Mouse (Mus musculus) forebrain, embryonic 13.5 days (tissue): ENCODE measurements around the gene Dhrs1. TPM values are rescaled to one million over a fixed set of nuclear protein-coding genes. Genes with fewer than 3 reads are reported as not detected.
A peak's percentile ranks its signal among the peaks of the same experiment; 100 is the strongest.

Source experiments
- ATAC-seq: fragments of 200-750 bp; cut with Nextera tagmentation; 2 replicates; pipeline ENCODE4 v1.8.0; 2017
- H3K27ac ChIP-seq: fragments of 300-500 bp; sonication (generic); 2 replicates; pipeline ENCODE4 v1.5.1; 2015; ENCODE audit warnings: inconsistent platforms, mild to moderate bottlenecking, moderate library complexity
- H3K27me3 ChIP-seq: fragments of 300-500 bp; sonication (generic); 2 replicates; pipeline ENCODE4 v1.6.1; 2015; ENCODE audit warnings: mild to moderate bottlenecking, inconsistent platforms
- H3K36me3 ChIP-seq: fragments of 300-500 bp; sonication (generic); 2 replicates; pipeline ENCODE4 v1.6.1; 2015; ENCODE audit warnings: mild to moderate bottlenecking, inconsistent platforms; ENCODE audit not compliant: poor library complexity, severe bottlenecking
- H3K4me1 ChIP-seq: fragments of 300-500 bp; sonication (generic); 2 replicates; pipeline ENCODE4 v1.6.1; 2015; ENCODE audit warnings: inconsistent platforms
- H3K4me2 ChIP-seq: fragments of 300-500 bp; sonication (generic); 2 replicates; pipeline ENCODE4 v1.6.1; 2015; ENCODE audit warnings: inconsistent platforms, mild to moderate bottlenecking, moderate library complexity
- H3K4me3 ChIP-seq: fragments of 300-500 bp; sonication (generic); 2 replicates; pipeline ENCODE4 v1.5.1; 2015; ENCODE audit warnings: mild to moderate bottlenecking, inconsistent platforms
- H3K9ac ChIP-seq: fragments of 300-500 bp; sonication (generic); 2 replicates; pipeline ENCODE4 v1.6.1; 2015; ENCODE audit warnings: mild to moderate bottlenecking, inconsistent platforms
- H3K9me3 ChIP-seq: fragments of 300-500 bp; sonication (generic); replicated peaks from 2 replicates; pipeline ENCODE4 v1.6.1; 2016; ENCODE audit warnings: inconsistent platforms
- WGBS: fragments of 180-500 bp; shearing (Covaris S2); methylation state at CpG from one replicate; pipeline ENCODE4 v1.1.7; 2015; 5-methylcytosine and 5-hydroxymethylcytosine counted together
- polyA plus RNA-seq: library from polyadenylated mRNA; unstranded; fragments of >200 nt; fragmentation: Nextera tagmentation; extraction: Ambion mirVana; gene quantifications from 2 replicates; pipeline ENCODE4 v1.2.1, GENCODE M21; 2015

Dhrs1 gene
- polyA plus RNA-seq, 1 experiment from 2014 or later: 78.8 TPM

DNA sequence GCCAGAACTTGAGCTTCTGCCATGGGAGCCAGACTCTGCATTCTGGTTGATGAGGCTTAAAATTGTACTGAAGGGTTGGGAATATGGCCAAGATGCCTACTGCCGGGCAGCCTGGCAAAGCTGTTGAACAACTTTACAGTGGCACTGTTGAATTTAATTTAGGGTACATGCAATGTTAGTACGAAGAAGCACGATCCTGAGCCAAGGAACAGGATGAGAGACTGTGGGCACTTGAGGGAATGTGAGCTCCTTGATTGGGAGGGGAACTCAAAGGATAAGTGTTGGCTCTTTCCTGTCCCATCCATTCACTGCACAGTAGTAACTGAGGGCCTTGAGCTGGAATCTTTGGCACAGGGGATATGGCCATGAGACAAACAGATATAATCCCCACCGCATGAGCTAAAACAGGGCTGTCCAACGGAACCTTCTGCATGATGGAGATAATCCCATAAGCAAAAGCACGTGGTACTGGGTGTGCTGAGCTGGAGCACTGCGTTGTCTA lies 14.9 kb downstream of the Dhrs1 start:
- no peaks in the 10 kb centered on the region for H3K27me3 ChIP-seq

DNA sequence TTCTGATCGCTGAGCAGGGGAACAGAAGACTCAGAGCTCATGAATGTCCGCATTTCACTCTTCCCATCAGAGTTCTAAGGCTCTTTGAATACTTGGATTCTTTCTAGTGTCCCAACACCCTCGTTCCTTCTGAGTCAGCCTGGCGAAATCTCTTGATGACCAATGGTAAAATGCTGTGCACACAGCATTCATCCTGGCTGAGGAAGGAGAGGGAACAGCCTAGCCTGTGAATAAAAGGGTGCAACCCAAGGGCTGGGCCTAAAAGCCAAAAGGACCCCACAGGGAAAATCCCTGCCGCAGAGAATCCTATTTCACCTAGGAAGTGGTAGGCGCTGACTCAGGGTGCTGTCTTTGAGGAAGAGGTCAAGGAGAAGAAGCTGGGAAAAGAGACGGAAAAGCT lies 15.4 kb downstream of the Dhrs1 start:
- 72% methylated on average over 7 of the region's 7 CpGs for WGBS
- H3K4me1 ChIP-seq: no peaks in the 10 kb centered on the region
- H3K27ac ChIP-seq: no peak overlapping the region
- no peaks in the 10 kb centered on the region for H3K9me3 ChIP-seq
- no peak overlapping the region for H3K9ac ChIP-seq
- H3K27me3 ChIP-seq: no peaks in the 10 kb centered on the region
- H3K4me3 ChIP-seq: no peak overlapping the region
- no peaks in the 10 kb centered on the region for H3K36me3 ChIP-seq
- no peak overlapping the region for H3K4me2 ChIP-seq
- no peak for ATAC-seq

More for the DNA sequence above, 14.9 kb downstream of the Dhrs1 start:
- Histone ChIP-seq H3K4me1 (no peaks in the 10 kb centered on the region), H3K36me3 (no peaks in the 10 kb centered on the region), H3K4me3 (no peak overlapping the region), H3K27ac (no peak overlapping the region), H3K9me3 (no peaks in the 10 kb centered on the region), H3K9ac (no peak overlapping the region), H3K4me2 (no peak overlapping the region)
- 80% methylated on average over 7 of the region's 7 CpGs for WGBS
- ATAC-seq: peak; percentile 24; the same call in 1 of the 2 replicates

DNA sequence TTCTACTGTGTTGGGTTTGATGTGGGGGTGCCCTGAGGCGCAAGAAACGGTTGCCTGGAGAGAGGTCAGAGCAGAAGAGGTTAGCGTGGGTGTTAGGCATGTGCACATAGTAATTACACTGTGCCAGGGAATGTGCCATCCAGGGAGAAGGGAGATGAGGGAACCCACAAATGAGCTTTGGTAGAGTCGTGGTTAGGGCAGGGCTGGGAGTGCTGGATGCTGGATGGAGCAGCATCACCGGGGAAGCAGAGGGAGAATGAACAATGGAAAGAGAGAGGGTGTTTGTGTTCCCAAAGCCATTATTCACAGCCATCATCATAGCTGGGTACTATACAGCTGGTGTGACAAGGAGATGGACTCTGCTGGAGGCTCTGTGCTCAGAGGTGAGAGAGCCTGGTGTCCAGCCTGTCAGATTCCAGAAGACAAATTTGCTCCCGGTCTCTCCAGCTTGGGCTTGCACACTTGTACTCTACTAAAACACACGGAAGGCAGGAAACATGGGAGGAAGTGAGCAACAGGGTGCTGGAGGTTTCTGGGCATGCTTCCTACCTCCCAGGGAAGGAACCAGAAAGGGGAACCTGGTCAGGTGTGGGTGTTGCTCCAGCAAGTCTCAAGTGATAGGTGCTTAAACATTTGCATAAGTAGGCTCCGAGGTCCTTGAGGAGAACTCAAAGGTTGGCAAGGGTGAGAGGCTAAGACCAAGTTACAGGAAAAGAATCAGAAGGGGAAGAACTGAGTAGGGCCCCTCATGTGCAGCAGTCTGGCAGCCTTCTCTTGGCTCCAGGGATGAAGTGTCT lies 17.4 kb downstream of the Dhrs1 start:
- 72% methylated on average over 8 of the region's 8 CpGs for WGBS
- no peak overlapping the region for H3K9ac ChIP-seq
- no peak overlapping the region for H3K27ac ChIP-seq
- H3K4me2 ChIP-seq: no peak overlapping the region
- H3K36me3 ChIP-seq: no peaks in the 10 kb centered on the region
- no peaks in the 10 kb centered on the region for H3K4me1 ChIP-seq
- no peaks in the 10 kb centered on the region for H3K27me3 ChIP-seq
- ATAC-seq: no peak
- no peaks in the 10 kb centered on the region for H3K9me3 ChIP-seq
- H3K4me3 ChIP-seq: no peak overlapping the region

DNA sequence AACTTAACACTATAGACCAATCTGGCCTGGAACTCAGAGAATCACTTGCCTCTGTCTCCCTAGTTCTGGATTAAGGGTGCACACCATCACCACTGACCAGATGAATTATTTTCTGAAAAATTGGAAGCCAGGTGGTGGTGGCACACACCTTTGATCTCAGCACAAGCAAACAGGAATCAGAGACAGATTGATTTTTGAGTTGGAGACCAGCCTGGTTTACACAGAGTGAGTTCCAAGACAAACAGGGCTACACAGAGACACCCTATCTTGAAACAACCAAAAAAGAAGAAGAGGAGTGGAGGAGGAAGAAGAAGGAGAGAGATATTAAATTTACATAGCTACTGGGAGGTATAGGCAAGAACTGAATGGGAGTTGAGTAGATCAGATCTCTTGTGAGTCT lies 19.2 kb downstream of the Dhrs1 start:
- no peak overlapping the region for H3K9ac ChIP-seq
- ATAC-seq: no peak

DNA sequence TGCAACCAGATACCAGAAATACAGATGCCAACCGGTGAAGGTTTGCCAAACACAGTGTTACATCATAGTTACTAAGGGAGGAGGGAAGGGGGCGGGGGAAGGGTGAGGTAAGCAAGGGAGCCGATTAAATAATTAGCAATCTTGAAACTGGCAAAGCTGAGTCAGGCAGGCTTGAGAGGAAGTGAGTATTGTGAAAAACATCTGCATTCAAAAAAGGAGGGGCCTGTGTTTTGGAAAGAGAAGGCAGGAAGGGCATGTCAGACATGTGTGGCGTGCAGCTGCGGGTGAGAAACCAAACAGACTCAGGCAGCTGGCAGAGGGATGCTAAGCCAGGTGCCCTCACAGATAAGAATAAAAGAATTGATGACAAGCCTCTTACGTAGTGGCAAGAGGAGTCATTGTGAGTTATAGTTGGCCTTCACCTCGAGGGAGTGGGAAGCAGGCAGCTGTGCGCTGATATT lies 21.0 kb downstream of the Dhrs1 start:
- no peak overlapping the region for H3K4me2 ChIP-seq
- H3K4me1 ChIP-seq: peaks cover 12% of the 10 kb centered on the region; the same call in 1 of the 2 replicates
- peaks cover 7% of the 10 kb centered on the region; the same call in 1 of the 2 replicates for H3K36me3 ChIP-seq
- H3K27me3 ChIP-seq: no peaks in the 10 kb centered on the region
- WGBS: 66% methylated on average over 8 of the region's 8 CpGs
- no peak overlapping the region for H3K9ac ChIP-seq
- no peak for ATAC-seq
- no peak overlapping the region for H3K27ac ChIP-seq
- H3K4me3 ChIP-seq: no peak overlapping the region
- H3K9me3 ChIP-seq: no peaks in the 10 kb centered on the region

More for the DNA sequence above, 19.2 kb downstream of the Dhrs1 start:
- Histone ChIP-seq H3K9me3 (no peaks in the 10 kb centered on the region), H3K27me3 (no peaks in the 10 kb centered on the region), H3K4me2 (no peak overlapping the region), H3K27ac (no peak overlapping the region), H3K36me3 (no peaks in the 10 kb centered on the region), H3K4me3 (no peak overlapping the region), H3K4me1 (peaks cover 4% of the 10 kb centered on the region; the same call in 1 of the 2 replicates)

DNA sequence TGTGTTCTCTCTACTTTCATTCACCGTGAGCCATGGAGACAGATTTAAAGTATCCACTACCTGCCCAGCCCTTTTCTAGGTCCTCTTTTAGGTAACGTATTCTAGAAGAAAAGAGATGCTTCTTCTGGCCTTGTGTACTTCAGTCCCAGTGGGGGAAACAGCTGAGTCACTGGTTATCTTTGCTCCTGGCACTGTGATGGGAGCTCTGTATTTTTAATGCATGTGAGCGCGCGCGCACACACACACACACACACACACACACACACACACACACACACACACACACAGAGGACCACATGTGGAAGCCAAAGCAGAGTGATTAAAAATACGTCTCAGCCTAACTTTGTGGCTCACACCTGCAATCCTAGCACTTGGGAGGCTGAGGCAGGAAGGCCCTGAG lies 22.1 kb downstream of the Dhrs1 start:
- H3K4me1 ChIP-seq: peaks cover 12% of the 10 kb centered on the region; the same call in 1 of the 2 replicates
- no peak overlapping the region for H3K4me3 ChIP-seq
- H3K9ac ChIP-seq: no peak overlapping the region
- WGBS: 95% methylated on average over 7 of the region's 7 CpGs
- ATAC-seq: no peak
- no peak overlapping the region for H3K4me2 ChIP-seq
- H3K27ac ChIP-seq: no peak overlapping the region
- peaks cover 15% of the 10 kb centered on the region for H3K36me3 ChIP-seq
- H3K9me3 ChIP-seq: no peaks in the 10 kb centered on the region
- H3K27me3 ChIP-seq: no peaks in the 10 kb centered on the region

DNA sequence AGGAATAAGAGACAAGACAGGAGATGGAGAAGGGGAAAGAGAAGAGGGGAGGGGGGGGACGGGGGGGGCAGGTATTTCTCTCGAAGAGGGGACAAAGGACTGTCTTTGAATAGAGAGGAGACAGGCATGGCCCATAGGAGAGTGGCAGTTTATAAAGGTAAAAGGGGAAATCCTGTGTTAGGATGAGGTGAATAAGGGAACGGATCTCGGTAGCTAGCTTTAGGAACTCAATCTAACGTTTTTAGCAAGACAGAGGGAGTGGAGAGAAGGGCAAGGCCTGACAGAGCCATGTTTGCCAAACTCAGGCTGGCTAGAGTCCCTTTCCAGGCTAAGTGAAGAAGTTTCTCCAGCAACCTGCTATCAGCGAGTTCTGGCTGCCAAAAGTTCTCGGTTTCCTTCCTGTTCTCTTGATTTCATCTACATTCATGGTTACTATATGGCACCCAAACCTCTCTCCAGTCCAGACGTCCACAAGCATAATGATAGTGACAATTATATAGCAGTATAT lies 23.0 kb downstream of the Dhrs1 start:
- H3K36me3 ChIP-seq: peaks cover 22% of the 10 kb centered on the region
- no peaks in the 10 kb centered on the region for H3K9me3 ChIP-seq
- H3K27ac ChIP-seq: peak overlapping the region; percentile 82; the same call in 1 of the 2 replicates
- peaks cover 12% of the 10 kb centered on the region; the same call in 1 of the 2 replicates for H3K4me1 ChIP-seq
- H3K27me3 ChIP-seq: no peaks in the 10 kb centered on the region
- peak overlapping the region; percentile 78 for H3K9ac ChIP-seq
- 47% methylated on average over 8 of the region's 8 CpGs for WGBS
- peak overlapping the region; percentile 72 for H3K4me2 ChIP-seq
- ATAC-seq: no peak
- peak overlapping the region; percentile 81 for H3K4me3 ChIP-seq

DNA sequence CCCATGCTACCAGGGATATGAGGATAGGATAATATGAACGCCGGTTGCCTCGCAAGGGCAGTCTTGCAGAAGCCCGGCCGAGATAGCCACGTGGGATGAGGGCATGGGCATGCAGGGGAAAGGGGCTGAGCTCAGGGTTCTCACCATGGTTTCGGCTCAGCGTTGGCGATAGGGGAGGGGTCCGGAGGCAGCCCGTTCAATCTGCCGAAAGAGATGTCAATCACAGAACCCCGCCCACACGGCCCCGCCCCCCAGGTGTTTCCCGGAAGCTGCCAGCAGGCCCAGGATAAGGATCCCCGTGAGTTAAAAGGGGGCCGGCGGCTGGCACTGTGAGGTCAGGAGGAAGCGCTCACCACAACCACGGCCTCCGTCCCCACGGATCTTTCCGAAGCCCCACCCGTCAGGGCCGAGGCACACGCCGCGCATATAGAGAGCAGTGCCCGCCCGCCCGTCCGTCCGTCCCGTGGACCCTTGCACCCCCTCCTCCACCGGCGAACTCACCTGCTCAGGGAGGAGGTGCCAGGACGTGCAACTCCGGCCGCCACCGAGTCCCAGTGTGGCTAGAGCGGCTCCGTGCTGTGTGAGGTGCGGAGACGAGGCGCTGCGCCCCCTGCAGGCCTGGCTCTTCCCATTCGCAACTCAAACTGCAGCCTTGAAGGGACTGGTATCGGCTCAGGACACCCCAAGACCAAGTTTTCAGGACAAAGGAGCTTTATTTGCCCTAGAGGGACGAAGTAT lies 23.6 kb downstream of the Dhrs1 start, which contains the start of gene Rabggta:
Gene Rabggta, minus strand, starts transcription at position 564 of the 738 bp plus-strand sequence.
- H3K27ac ChIP-seq: peak within 1 kb of the TSS; percentile 82
- ATAC-seq: peak; percentile 96
- H3K4me3 ChIP-seq: peak within 1 kb of the TSS; percentile 81
- H3K36me3 ChIP-seq: peaks cover 28% of the 10 kb centered on the region
- H3K27me3 ChIP-seq: no peaks in the 10 kb centered on the region
- WGBS: under 1% methylated on average over 50 of the region's 50 CpGs
- H3K9me3 ChIP-seq: no peaks in the 10 kb centered on the region
- peak within 1 kb of the TSS; percentile 78 for H3K9ac ChIP-seq
- peak within 1 kb of the TSS; percentile 72 for H3K4me2 ChIP-seq
- peaks cover 12% of the 10 kb centered on the region; the same call in 1 of the 2 replicates for H3K4me1 ChIP-seq

DNA sequence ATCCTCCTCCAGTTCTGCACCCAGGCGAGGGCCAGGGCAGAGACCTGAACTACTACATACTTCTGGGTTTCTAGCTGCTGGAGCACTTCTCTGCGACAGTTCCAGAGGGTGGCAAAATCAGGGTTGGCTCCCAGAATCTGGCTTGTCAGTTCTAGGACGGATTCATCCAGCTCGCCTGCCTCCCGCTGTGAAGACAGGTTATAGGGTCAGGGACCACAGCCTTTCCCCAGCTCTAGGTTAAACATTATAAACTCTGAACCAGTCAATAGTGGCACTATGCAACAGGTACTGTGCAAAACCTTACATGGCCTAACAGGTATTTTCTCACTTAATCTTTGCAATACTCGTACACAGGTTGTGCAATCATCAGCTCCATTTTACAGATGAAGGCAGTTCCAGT lies 24.4 kb downstream of the Dhrs1 start:
- peaks cover 30% of the 10 kb centered on the region for H3K36me3 ChIP-seq
- H3K27ac ChIP-seq: no peak overlapping the region
- peaks cover 12% of the 10 kb centered on the region; the same call in 1 of the 2 replicates for H3K4me1 ChIP-seq
- no peaks in the 10 kb centered on the region for H3K27me3 ChIP-seq
- H3K4me2 ChIP-seq: peak overlapping the region; percentile 72
- 0 out of 2 replicates have a peak, but pooled peaks have one; percentile 0 for ATAC-seq
- peak overlapping the region; percentile 78 for H3K9ac ChIP-seq
- H3K9me3 ChIP-seq: no peaks in the 10 kb centered on the region
- H3K4me3 ChIP-seq: peak overlapping the region; percentile 81
- WGBS: 78% methylated on average over 6 of the region's 6 CpGs

DNA sequence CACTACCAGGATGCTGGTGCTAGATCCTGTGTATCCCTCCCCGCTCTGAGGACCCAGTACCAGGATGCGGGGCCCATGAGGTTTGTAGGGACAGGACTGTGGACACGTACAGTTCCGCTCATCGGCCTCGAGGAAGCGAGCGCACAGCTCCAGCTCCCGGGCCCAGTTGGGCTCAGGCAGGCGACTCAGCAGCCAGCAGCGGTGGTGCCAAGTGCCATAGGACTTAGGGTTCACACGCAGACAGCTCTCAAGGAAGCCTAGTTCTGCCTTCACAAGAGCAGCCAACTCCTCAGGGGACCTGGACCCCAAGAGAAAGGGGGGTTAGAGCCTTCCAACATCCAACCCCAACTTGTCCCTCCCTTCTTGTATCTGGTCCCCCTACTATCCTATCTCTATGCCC lies 24.8 kb downstream of the Dhrs1 start:
- H3K9me3 ChIP-seq: no peaks in the 10 kb centered on the region
- peak overlapping the region; percentile 72; the same call in 1 of the 2 replicates for H3K4me2 ChIP-seq
- H3K27me3 ChIP-seq: no peaks in the 10 kb centered on the region
- H3K4me3 ChIP-seq: no peak overlapping the region
- H3K36me3 ChIP-seq: peaks cover 30% of the 10 kb centered on the region
- ATAC-seq: no peak
- no peak overlapping the region for H3K27ac ChIP-seq
- peaks cover 12% of the 10 kb centered on the region; the same call in 1 of the 2 replicates for H3K4me1 ChIP-seq
- 94% methylated on average over 12 of the region's 12 CpGs for WGBS
- no peak overlapping the region; the same call in 1 of the 2 replicates for H3K9ac ChIP-seq

DNA sequence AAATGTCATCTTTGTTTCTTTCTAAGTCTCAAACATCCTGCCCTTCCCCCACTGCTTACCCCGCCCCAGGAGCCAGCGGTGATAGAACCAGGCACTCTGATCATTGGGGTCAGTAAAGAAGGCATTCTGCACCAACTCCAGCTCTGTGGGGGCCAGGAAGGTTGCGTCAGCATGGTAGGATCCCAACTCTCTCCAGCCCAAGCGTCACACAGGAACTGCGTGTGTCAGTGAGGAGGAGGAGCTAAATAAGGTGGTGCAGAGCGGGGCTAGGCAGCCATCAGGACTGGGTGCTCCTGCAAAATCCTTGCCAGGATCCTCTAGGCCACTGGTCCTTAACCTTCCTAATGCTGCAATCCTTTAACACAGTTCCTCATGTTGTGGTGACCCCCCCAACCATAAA lies 25.8 kb downstream of the Dhrs1 start:
- 94% methylated on average over 6 of the region's 6 CpGs for whole genome bisulfite sequencing
- ATAC-seq: no peak

More for the DNA sequence above, 25.8 kb downstream of the Dhrs1 start:
- H3K9ac ChIP-seq: 0 out of 2 replicates have a peak overlapping the region, but pooled peaks have one; percentile 16
- H3K36me3 ChIP-seq: peaks cover 30% of the 10 kb centered on the region
- H3K4me2 ChIP-seq: no peak overlapping the region
- peaks cover 12% of the 10 kb centered on the region; the same call in 1 of the 2 replicates for H3K4me1 ChIP-seq
- no peaks in the 10 kb centered on the region for H3K27me3 ChIP-seq
- no peak overlapping the region for H3K4me3 ChIP-seq
- H3K9me3 ChIP-seq: no peaks in the 10 kb centered on the region
- no peak overlapping the region for H3K27ac ChIP-seq
